Mouse (Mus musculus): Measurements from ENCODE around the gene Lamc1. TPM values are rescaled to one million over a fixed set of nuclear protein-coding genes. Genes with fewer than 3 reads are reported as not detected.

The Lamc1 gene
- polyA plus RNA-seq, 1 experiment from 2014 or later, result 122 TPM

DNA sequence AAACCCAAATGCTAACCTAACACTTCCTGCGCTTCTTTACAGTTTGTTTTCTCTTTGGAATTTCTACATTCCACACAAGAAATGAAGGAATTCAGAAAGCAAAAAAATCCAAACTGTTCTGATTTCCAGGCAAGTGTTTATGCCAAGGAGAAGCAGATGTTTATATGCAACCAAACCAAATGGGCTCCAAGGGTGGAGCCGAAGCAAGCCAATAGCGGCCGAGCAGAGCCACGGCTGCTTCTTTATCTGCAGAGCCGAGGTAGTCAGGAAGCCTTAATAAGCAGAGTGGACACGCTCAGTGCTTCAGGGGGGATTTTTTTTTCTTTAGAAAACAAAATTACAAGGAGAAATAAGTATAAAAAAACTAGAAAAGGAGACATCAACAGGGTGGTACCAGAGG lies 91.2 kb downstream of the Lamc1 start:
- Histone ChIP-seq H3K36me3 (peaks cover 85% of the 10 kb centered on the region), H3K4me1 (peaks cover 14% of the 10 kb centered on the region), H3K9me3 (no peaks in the 10 kb centered on the region), H3K4me3 (no peak overlapping the region), H3K9ac (no peak overlapping the region), H3K4me2 (no peak overlapping the region), H3K27ac (peak overlapping the region; percentile 53), H3K27me3 (no peaks in the 10 kb centered on the region)
- ATAC-seq (ENCODE audit: borderline replicate concordance, extremely low read depth, low FRiP score, low TSS enrichment), result no peak
- 44% methylated on average over 7 of the region's 7 CpGs for WGBS

DNA sequence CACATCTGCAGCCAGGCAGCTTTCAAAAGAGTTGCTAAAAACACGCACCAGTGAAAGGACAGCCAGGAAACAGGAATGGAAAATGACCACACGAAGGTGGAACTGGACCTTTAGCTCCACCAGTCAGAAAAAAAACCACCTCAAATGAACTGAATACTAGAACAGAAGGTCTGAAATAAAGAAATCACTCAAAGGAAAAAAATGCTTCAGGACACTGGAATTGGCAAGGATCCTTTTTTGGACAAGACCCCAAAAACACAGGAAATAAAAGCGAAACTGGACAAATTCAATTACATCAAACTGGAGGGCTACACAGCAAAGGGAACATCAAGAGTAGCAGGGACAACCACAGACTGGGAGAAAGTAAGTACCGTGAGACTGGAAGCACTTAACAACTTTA lies 97.0 kb downstream of the Lamc1 start:
- no peak overlapping the region for H3K9ac ChIP-seq
- no peaks in the 10 kb centered on the region for H3K9me3 ChIP-seq
- H3K27ac ChIP-seq, result peak overlapping the region; percentile 61
- H3K4me2 ChIP-seq, result no peak overlapping the region
- H3K36me3 ChIP-seq, result peaks cover 72% of the 10 kb centered on the region
- no peak overlapping the region for H3K4me3 ChIP-seq
- H3K27me3 ChIP-seq, result no peaks in the 10 kb centered on the region
- peaks cover 19% of the 10 kb centered on the region for H3K4me1 ChIP-seq
- WGBS, result 47% methylated on average over 4 of the region's 4 CpGs
- ATAC-seq (ENCODE audit: borderline replicate concordance, extremely low read depth, low FRiP score, low TSS enrichment), result no peak

DNA sequence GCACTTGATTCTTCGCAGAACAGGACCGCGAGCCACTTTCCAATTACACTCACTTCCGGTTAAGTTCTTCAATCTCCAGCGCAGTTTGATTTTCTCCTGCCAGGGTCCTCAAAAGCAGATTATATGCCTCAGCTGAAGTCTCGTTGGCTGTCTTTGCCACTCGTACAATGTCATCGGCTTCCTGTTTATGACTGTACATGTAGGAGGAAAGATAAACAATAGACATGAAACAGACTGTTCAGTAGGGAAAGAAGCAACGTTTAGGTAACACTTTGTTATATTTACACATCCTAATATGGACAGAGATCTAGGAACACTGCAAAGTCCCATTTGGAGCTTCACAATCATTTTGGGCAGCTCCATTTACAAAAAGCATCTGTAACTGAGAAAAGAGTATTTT lies 100.9 kb downstream of the Lamc1 start:
- peaks cover 79% of the 10 kb centered on the region for H3K36me3 ChIP-seq
- H3K4me2 ChIP-seq, result no peak overlapping the region
- H3K4me1 ChIP-seq, result peaks cover 19% of the 10 kb centered on the region
- peak overlapping the region; percentile 63 for H3K27ac ChIP-seq
- WGBS, result 53% methylated on average over 9 of the region's 9 CpGs
- no peak overlapping the region for H3K9ac ChIP-seq
- H3K27me3 ChIP-seq, result no peaks in the 10 kb centered on the region
- H3K4me3 ChIP-seq, result no peak overlapping the region
- H3K9me3 ChIP-seq, result no peaks in the 10 kb centered on the region
- ATAC-seq (ENCODE audit: borderline replicate concordance, extremely low read depth, low FRiP score, low TSS enrichment), result 0 out of 2 replicates have a peak, but pooled peaks have one; percentile 32

DNA sequence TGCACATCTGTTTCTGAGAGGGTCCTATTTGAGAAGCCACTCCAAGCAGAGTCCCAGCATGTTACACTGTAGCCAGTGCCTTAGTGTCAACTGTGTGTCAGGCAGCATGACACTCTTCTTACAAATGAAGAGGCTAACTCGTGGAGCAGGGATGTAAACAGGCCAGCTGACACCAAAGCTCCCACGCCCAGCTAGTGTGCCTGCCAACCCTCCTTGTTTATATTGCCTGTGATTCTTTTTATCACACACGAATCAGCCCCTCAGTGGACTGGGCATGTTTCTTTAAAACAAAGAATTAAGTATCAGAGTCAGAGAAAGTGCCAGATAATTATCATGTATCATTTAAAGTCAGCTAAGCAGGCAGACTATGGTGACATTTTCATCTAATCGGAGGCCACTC lies 104.7 kb downstream of the Lamc1 start:
- no peak overlapping the region for H3K27ac ChIP-seq
- WGBS, result 32% methylated on average over 4 of the region's 4 CpGs
- peak; percentile 39; the same call in 1 of the 2 replicates for ATAC-seq (ENCODE audit: borderline replicate concordance, extremely low read depth, low FRiP score, low TSS enrichment)
- H3K4me2 ChIP-seq, result no peak overlapping the region
- peaks cover 16% of the 10 kb centered on the region for H3K4me1 ChIP-seq
- H3K27me3 ChIP-seq, result no peaks in the 10 kb centered on the region
- H3K36me3 ChIP-seq, result peaks cover 90% of the 10 kb centered on the region
- no peaks in the 10 kb centered on the region for H3K9me3 ChIP-seq
- no peak overlapping the region for H3K9ac ChIP-seq
- H3K4me3 ChIP-seq, result no peak overlapping the region

DNA sequence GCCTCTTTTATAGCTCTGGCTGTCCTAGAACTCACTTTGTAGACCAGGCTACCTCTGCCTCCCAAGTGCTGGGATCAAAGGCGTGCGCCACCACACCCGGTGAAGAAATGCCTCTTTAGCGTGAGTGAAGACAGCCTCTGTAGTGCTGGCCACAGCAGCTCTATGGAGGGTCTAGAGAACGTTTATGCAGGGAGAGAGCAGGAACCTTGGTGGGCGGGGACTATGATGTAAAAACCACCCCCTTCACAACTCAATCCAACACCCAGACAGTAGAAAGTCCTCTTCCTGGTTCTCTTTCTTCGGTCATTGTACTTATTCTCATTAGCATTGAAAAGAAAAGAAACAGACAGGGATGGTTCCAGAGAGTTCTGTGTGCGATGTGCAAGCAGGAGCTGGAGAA lies 105.5 kb downstream of the Lamc1 start:
- Histone ChIP-seq H3K36me3 (peaks cover 90% of the 10 kb centered on the region), H3K9me3 (no peaks in the 10 kb centered on the region), H3K4me3 (no peak overlapping the region), H3K4me2 (no peak overlapping the region), H3K27ac (no peak overlapping the region), H3K4me1 (peaks cover 9% of the 10 kb centered on the region; the same call in 1 of the 2 replicates), H3K9ac (no peak overlapping the region), H3K27me3 (no peaks in the 10 kb centered on the region)
- no peak for ATAC-seq (ENCODE audit: borderline replicate concordance, extremely low read depth, low FRiP score, low TSS enrichment)
- WGBS, result 80% methylated on average over 8 of the region's 8 CpGs

DNA sequence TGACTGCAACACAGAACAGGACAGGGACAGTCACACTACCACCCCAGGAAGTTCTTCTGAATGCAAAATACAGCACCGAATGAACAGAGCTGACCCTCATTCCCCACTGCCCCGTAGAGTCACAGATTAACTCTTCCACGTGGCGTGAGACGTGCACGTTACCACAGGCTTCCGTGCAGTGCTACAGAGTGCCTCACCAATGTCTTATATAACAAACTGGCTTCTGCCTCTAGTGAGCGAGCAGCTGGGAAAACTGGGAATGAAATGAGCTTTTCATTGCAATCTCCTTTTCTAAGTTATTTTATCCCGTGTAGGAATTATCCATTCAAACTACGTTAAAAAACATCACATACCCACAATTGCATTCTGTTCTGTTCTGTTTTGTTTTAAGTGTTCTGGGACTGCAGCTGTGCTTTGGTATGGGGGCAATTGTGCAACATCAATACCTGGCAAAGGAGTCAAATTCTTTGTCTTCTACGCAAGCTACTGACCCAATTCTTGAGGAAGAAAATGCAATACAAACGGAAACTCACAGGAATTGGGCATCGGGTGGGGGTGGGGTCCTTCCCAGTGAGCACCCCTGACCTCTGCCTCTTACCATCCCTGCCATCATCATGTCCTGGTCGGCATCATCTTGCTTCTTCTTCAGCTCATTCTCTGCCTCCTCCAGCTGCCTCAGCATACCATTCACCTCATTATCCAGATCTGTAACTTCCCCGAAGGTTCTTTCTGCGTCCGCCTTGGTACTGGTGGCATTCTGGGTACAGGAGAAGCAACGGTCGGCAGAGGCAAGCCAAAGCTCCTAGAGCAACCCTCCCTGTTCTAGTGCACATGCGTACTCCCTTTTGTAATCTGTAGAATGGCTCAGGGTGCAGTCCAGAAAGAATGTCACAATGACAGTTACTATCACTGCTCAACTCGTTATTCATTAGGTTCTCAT lies 106.5 kb downstream of the Lamc1 start:
- H3K4me1 ChIP-seq, result 0 out of 2 replicates have a peak, but pooled peaks cover 3% of the 10 kb centered on the region
- 83% methylated on average over 21 of the region's 21 CpGs for WGBS
- H3K27ac ChIP-seq, result no peak overlapping the region
- H3K4me2 ChIP-seq, result no peak overlapping the region
- no peak overlapping the region for H3K4me3 ChIP-seq
- H3K36me3 ChIP-seq, result peaks cover 90% of the 10 kb centered on the region
- H3K27me3 ChIP-seq, result no peaks in the 10 kb centered on the region
- ATAC-seq (ENCODE audit: borderline replicate concordance, extremely low read depth, low FRiP score, low TSS enrichment), result no peak
- H3K9me3 ChIP-seq, result no peaks in the 10 kb centered on the region
- H3K9ac ChIP-seq, result no peak overlapping the region

DNA sequence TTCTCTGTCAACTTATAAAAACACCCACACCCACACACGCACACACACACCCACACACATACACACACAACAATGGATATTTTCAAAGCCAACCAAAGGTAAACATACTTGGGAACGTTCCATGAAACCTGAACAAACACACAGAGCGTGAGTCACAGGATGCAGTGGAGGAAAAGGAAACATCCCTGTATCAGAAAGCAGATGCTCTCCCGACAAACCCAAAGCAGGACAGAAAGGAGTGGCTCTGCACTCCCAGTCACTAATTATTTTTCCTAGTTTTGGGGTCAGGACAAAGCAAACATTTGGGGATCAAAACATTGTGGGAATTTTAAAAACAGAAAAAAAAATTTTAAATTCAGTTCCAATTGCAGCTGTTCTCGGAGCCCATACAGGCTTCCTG lies 108.3 kb downstream of the Lamc1 start:
- no peaks in the 10 kb centered on the region for H3K27me3 ChIP-seq
- ATAC-seq (ENCODE audit: borderline replicate concordance, extremely low read depth, low FRiP score, low TSS enrichment), result no peak
- H3K9ac ChIP-seq, result no peak overlapping the region
- H3K4me3 ChIP-seq, result no peak overlapping the region
- H3K9me3 ChIP-seq, result no peaks in the 10 kb centered on the region
- WGBS, result 58% methylated on average over 5 of the region's 5 CpGs
- H3K4me1 ChIP-seq, result 0 out of 2 replicates have a peak, but pooled peaks cover 3% of the 10 kb centered on the region
- H3K27ac ChIP-seq, result no peak overlapping the region; the same call in 1 of the 2 replicates
- H3K36me3 ChIP-seq, result peaks cover 92% of the 10 kb centered on the region
- no peak overlapping the region for H3K4me2 ChIP-seq

DNA sequence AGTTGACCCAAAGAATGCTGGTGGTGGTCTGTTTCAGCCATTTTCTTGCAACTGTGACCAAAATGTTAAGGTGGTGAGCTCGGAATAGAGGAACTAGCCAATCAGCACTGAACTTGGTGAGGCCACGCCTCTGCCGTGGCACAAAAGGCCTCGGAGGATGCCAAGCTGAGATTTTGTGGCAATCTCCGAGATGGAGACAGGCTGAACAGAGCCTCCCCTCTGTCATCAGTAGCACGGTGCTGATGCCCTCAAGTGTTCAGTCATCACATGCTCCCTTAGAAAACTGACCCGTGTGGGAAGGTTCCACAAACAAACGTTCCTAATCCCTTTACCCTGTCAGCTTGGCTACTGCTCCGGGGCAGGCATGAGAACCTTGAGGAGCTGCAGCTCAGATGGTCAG lies 113.2 kb downstream of the Lamc1 start:
- no peaks in the 10 kb centered on the region for H3K4me1 ChIP-seq
- H3K36me3 ChIP-seq, result peaks cover 62% of the 10 kb centered on the region
- no peak for ATAC-seq (ENCODE audit: borderline replicate concordance, extremely low read depth, low FRiP score, low TSS enrichment)
- 55% methylated on average over 9 of the region's 9 CpGs for WGBS
- no peak overlapping the region for H3K9ac ChIP-seq
- no peaks in the 10 kb centered on the region for H3K27me3 ChIP-seq
- no peak overlapping the region for H3K4me3 ChIP-seq
- H3K4me2 ChIP-seq, result no peak overlapping the region
- H3K9me3 ChIP-seq, result no peaks in the 10 kb centered on the region
- no peak overlapping the region for H3K27ac ChIP-seq

DNA sequence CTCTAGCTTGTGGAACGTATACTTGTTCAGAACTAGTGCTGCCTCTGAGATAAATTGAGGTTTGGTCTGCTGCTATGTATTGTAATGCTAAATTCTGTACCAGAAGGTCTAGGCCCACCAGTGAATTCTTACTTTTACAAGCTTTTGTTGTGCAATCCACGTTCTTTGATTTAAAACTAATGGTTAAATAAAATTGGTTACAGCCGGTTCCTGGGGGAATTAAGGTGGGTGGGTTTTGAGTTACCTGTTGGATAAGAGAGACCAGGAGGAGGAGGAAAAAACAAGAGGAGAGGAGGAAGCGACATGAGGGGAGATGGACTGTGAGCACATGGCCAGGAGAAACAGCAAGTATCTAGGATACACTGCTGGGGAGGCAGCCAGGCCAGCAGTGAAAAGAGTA lies 116.1 kb downstream of the Lamc1 start:
- 88% methylated on average over 4 of the region's 4 CpGs for WGBS
- no peak for ATAC-seq (ENCODE audit: borderline replicate concordance, extremely low read depth, low FRiP score, low TSS enrichment)

DNA sequence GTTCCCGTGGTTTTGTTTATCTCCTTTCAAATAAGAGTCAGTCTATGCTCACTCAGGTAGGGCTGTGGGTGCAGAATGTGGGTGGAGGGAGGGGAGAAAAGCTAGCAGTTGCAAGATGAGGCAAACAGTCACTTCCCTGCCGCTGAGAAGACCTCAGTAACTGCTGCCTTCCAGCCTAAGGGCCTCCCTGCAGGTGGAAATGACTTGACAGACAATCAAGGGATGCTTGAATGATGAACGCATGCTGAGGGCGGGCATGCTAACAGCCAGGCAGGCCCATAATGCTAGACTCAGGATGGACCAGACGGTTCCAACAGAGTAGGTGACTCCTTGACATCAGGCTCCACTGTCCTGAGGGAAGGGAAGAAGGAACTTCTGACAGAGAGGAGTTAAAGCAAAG lies 116.9 kb downstream of the Lamc1 start:
- Histone ChIP-seq H3K9ac (no peak overlapping the region), H3K4me3 (no peak overlapping the region), H3K27me3 (no peaks in the 10 kb centered on the region), H3K36me3 (peaks cover 26% of the 10 kb centered on the region), H3K27ac (no peak overlapping the region), H3K4me2 (no peak overlapping the region), H3K4me1 (no peaks in the 10 kb centered on the region), H3K9me3 (no peaks in the 10 kb centered on the region)
- WGBS, result 70% methylated on average over 5 of the region's 5 CpGs
- ATAC-seq (ENCODE audit: borderline replicate concordance, extremely low read depth, low FRiP score, low TSS enrichment), result no peak

More for the DNA sequence above, 116.1 kb downstream of the Lamc1 start:
- H3K9ac ChIP-seq, result no peak overlapping the region
- H3K4me3 ChIP-seq, result no peak overlapping the region
- H3K27me3 ChIP-seq, result no peaks in the 10 kb centered on the region
- no peaks in the 10 kb centered on the region for H3K4me1 ChIP-seq
- no peak overlapping the region for H3K4me2 ChIP-seq
- H3K27ac ChIP-seq, result no peak overlapping the region
- no peaks in the 10 kb centered on the region for H3K9me3 ChIP-seq
- H3K36me3 ChIP-seq, result peaks cover 35% of the 10 kb centered on the region

DNA sequence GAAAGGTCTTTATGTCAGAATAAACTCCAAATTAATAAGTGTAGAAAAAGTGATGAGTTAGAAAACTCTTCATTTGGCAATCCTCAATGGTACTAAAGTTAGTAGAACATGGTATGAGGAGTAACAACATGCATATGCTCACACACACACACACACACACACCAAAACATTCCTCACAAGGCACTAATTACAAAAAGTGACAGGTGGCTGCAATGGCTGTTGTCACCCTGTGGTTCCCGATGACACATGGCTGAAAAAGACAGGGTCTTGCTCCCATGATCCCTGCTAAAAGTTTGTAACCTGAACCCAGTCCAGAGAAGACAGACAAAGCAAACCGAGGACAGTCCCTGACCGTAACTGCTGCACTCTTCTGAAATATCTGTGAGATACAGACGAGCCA lies 121.6 kb downstream of the Lamc1 start:
- Histone ChIP-seq H3K27me3 (no peaks in the 10 kb centered on the region), H3K36me3 (no peaks in the 10 kb centered on the region), H3K4me2 (no peak overlapping the region), H3K27ac (no peak overlapping the region), H3K9ac (no peak overlapping the region), H3K4me1 (no peaks in the 10 kb centered on the region), H3K9me3 (no peaks in the 10 kb centered on the region), H3K4me3 (no peak overlapping the region)
- ATAC-seq (ENCODE audit: borderline replicate concordance, extremely low read depth, low FRiP score, low TSS enrichment), result no peak
- 31% methylated on average over 4 of the region's 4 CpGs for WGBS

DNA sequence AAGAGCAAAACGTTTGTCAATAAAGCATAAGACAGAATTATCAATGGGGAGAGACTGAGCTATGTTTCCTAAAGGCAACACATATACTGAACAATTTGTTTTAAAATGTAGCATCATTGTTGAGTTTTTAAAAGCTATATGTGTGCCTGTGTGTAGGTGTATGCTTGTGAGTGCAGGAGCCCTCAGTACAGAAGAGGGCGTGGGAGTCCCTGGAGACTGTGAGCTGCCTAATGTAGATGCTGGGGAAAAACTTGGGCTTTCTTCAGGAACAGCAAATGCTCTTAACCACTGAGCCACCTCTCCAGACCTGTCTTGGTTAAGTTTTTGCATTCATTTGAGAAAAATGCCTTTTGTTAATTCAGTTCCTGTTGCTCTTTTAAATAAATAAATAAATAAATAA lies 122.4 kb downstream of the Lamc1 start:
- no peaks in the 10 kb centered on the region for H3K9me3 ChIP-seq
- no peak for ATAC-seq (ENCODE audit: borderline replicate concordance, extremely low read depth, low FRiP score, low TSS enrichment)
- 83% methylated on average over 2 of the region's 2 CpGs for WGBS

More for the DNA sequence above, 122.4 kb downstream of the Lamc1 start:
- Histone ChIP-seq H3K9ac (no peak overlapping the region), H3K27me3 (no peaks in the 10 kb centered on the region), H3K4me1 (no peaks in the 10 kb centered on the region), H3K4me2 (no peak overlapping the region), H3K4me3 (no peak overlapping the region), H3K36me3 (no peaks in the 10 kb centered on the region), H3K27ac (no peak overlapping the region)
